Mouse (Mus musculus): ENCODE results near the gene Cnst. TPM values are rescaled to one million over a fixed set of nuclear protein-coding genes. Genes with fewer than 3 reads are reported as not detected.
A peak's percentile ranks its signal among the peaks of the same experiment; 100 is the strongest.
"Not testable (repeated sequence)": the region's sequence is repeated elsewhere in the genome, so short reads cannot be mapped to it uniquely, and the experiment has no call there.

The Cnst gene
- total RNA-seq, 2 experiments from 2014 or later: 31.6 to 34.2 TPM

- DNase-seq (ENCODE audit: low spot score): no peak
These were observed 98.0 kb downstream of the Cnst start for GRCm38 (mm10) chr1:179644151-179644550.

GRCm38 (mm10) chr1:179645101-179645979, 99.2 kb downstream of the Cnst start:
- peak; percentile 87 for DNase-seq (ENCODE audit: low spot score)

GRCm38 (mm10) chr1:179645980-179646268, 99.8 kb downstream of the Cnst start:
- no peak for DNase-seq (ENCODE audit: low spot score)

- DNase-seq (ENCODE audit: low spot score): not testable (repeated sequence)
These were observed 102.5 kb downstream of the Cnst start for GRCm38 (mm10) chr1:179648678-179649077.

- no peak for DNase-seq (ENCODE audit: low spot score)
These were observed 103.2 kb downstream of the Cnst start for GRCm38 (mm10) chr1:179649324-179649723.

- DNase-seq (ENCODE audit: low spot score): no peak
These were observed 104.1 kb downstream of the Cnst start for GRCm38 (mm10) chr1:179650284-179650683.

GRCm38 (mm10) chr1:179651224-179651623, 105.1 kb downstream of the Cnst start:
- no peak for DNase-seq (ENCODE audit: low spot score)

- no peak for DNase-seq (ENCODE audit: low spot score)
These were observed 116.9 kb downstream of the Cnst start for GRCm38 (mm10) chr1:179663065-179663464.

- no peak for DNase-seq (ENCODE audit: low spot score)
These were observed 118.2 kb downstream of the Cnst start for GRCm38 (mm10) chr1:179664309-179664930.

- no peak for DNase-seq (ENCODE audit: low spot score)
These were observed 120.8 kb downstream of the Cnst start for GRCm38 (mm10) chr1:179666971-179667370.

- DNase-seq (ENCODE audit: low spot score): peak; percentile 34
These were observed 121.3 kb downstream of the Cnst start for GRCm38 (mm10) chr1:179667450-179667849.

GRCm38 (mm10) chr1:179668013-179668805, 122.0 kb downstream of the Cnst start, which contains the start of gene Sccpdh:
Gene Sccpdh, plus strand, starts transcription at chr1:179668210.
- DNase-seq (ENCODE audit: low spot score): peak; percentile 88

GRCm38 (mm10) chr1:179668836-179669537, 122.8 kb downstream of the Cnst start:
- no peak for DNase-seq (ENCODE audit: low spot score)

- DNase-seq (ENCODE audit: low spot score): no peak
These were observed 128.2 kb downstream of the Cnst start for GRCm38 (mm10) chr1:179674355-179674754.

GRCm38 (mm10) chr1:179677031-179677430, 130.9 kb downstream of the Cnst start:
- no peak for DNase-seq (ENCODE audit: low spot score)

Other genes with a start within 250 kb of the Cnst start
- gene Smyd3, start 28.3 kb upstream of the Cnst start, total RNA-seq (2021): 1 to 10 TPM; 5.1 to 5.2 TPM
- gene Tfb2m, start 103 bp upstream of the Cnst start, total RNA-seq (2021): 10 to 100 TPM; 40.5 to 53.5 TPM
- 10 to 100 TPM; 38.7 to 41.2 TPM for gene Sccpdh, start 121.8 kb downstream of the Cnst start, total RNA-seq (2021)
- gene Kif28, start 198.9 kb downstream of the Cnst start, total RNA-seq (2021): under 1 TPM; 0.07 to 0.11 TPM

Measured in gastrocnemius, adult 18-20 months (tissue).